Mouse (Mus musculus) ovary, postnatal 36 days (tissue): ENCODE results near the gene Anks1b.

Experiments used
- DNase-seq: peaks from one replicate; pipeline ENCODE4 v3.0.0; 2022; ENCODE audit warnings: low spot score, mixed read lengths

Anks1b gene

DNA sequence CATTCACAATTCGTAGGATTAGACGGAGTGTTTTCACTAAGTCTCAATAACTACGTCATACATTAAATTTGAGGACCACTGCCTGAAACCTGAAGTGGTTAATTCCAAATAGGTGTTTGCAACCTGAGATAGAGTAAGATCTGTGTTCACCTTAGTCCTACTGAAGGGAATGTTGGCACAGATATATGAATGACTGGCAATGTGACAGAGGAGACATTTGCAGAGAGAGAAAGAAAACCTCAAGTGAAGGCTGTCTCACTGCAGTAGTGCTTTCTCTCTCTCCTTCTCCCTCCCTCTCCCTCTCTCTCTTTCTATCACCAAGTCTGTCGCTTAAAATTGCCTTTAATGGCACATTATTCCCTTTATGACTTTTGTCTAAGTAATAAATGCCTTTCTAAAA is 101.1 kb downstream of the Anks1b start:
- no peak for DNase-seq

DNA sequence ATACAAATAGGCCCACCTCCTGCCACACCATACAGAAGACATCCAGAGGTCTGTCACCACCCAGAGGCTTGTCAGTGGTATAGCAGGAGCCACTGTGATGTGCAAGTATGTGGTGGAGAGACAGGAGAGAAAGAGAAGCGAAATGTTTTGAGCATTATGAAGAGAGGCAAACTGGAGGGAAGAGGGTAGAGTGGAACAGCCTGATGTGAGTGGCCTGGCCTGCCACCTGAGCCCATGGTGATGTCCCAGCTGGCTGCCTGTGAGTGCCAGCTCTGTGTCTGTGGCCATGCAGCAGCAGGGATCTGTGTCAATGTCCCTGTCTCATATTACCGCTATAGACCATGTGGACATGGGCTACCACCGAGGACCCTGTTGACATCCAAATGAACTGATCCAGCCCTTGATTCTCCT is 102.1 kb downstream of the Anks1b start:
- DNase-seq = no peak

- DNase-seq = no peak
Observed at GRCm38 (mm10) chr10:89976577-89976976, 103.3 kb downstream of the Anks1b start.

DNA sequence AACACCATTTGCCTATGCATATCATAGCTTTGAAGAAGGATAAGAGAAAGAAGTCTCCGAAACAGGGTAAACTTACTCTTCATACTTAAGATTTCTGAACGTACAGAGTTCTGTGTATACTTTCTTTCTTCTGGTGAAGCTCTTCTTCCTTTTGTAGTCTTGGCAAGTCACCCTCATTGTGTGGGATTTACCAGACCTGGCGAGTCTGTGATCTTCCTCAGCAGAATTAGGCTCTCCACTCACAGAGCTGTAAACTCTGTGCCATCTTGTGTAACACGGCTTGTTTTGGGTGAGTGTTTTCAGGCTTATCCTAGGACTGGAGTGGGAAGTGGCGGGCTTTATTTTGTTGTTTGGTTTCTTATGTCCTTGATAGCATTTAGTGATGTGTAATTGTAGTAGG is 120.9 kb downstream of the Anks1b start:
- no peak for DNase-seq

GRCm38 (mm10) chr10:89995621-89996428 is 122.5 kb downstream of the Anks1b start:
- DNase-seq = no peak

GRCm38 (mm10) chr10:90003980-90004729 is 130.8 kb downstream of the Anks1b start:
- no peak for DNase-seq

DNA sequence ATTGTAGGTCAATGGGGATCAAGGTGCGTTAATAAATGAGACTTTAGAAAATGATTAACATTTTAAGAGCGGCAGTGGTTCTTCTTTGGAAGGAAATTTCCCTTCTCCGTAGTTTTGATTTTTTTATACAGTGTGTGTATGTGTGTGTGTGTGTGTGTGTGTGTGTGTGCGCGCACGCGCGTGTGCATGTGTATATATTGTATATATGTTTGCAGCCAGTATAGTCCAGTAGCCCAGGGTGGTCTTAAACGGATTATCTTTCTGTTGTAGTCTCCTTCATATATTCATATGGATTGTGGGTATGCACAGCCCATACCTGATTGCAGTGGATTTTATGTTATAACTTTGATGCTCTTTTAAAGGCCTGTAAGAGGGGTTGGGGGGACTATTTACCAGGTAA is 131.6 kb downstream of the Anks1b start:
- no peak for DNase-seq

DNA sequence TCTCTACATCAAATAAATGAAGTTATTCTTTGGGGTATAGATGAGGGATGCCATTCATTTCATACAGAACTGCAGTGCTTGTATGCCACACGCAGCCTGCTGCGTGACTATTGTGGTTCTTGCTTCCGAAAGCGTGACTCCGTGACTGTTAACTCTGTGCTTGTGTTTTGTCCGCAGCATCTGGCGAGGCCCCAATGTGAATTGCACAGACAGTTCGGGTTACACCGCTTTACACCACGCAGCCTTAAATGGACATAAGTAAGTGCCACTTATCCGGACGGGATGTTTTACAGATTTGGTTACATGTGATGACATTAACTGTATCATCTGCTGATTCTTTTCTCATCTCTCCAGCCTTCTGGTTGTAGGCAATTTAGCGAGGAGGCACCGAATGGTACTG is 159.7 kb downstream of the Anks1b start:
- DNase-seq = no peak

DNA sequence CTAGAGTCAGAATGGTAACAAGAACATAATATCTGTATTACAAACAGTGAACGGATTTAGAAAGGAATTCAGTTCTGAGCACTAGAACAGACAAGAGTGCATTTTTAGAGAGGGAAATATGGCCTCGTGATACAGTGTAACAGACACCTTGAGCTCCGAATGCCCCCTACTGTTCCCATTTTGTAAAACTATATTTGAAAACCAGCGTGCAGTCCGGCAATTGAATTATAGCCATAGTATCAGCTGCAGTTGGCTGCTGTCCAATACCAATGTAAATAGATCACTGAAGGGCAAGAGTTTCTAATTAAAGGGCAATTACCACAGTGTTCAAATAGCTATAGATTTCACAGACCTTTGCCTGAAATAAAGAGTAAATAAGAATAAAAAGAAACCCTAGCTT is 170.0 kb downstream of the Anks1b start:
- no peak for DNase-seq

DNA sequence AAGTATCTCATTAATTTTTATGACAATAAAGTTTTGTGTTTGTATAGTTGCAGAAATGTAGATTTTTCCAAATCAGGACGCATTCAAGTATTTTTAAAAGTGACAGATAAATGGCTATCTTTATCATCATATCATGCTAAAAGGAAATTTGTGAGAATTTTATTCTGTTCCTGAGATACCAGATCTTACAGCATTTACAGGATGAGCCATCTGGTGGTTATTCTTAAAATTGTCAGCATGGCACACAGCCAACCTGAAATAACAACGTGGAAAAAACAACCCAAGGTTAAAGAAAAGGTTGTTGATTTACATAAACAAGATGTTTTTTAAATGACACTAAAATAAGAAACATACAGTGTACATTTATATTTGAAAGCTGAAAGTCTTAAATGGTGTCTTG is 170.5 kb downstream of the Anks1b start:
- DNase-seq = no peak

- DNase-seq = no peak
Observed at GRCm38 (mm10) chr10:90044229-90044628, 170.9 kb downstream of the Anks1b start.

DNA sequence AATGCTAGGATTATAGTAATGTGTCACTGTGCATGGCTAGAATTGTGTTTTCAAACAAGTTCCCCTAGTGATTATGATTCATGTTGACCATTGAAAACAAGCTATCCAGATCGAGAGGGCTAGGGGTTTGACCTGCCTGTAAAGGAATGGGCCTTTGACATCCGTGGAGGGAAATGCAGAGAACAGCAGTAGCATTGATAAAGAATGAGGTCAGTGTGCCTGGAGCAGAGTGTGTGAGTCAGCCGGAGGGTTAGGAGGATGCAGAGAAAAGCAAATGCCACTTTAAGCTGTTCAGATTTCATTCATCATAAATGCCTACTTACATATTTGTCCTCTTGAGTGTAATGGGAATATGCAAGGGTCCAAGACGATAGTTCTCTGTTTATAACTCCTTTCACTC is 195.3 kb downstream of the Anks1b start:
- no peak for DNase-seq

DNA sequence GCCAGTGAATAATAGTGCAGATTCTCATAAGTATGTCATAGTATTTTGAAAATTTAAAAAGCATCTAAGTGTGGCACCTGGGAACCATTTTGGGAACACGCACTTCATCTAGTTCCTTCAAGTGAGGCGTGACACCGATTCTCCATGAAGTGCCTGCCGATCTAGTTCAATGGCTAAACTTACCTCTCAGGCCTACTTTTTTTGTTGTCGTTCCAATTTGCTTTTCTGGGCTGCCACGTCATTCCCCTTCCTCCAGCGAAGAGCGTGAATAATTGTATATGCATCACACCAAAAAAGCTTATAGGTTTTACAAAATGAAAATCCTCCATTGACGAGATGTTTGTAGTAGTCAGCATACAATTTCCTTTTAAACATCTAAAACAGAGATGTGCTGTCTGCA is 204.6 kb downstream of the Anks1b start:
- DNase-seq = no peak

- no peak for DNase-seq
Observed at GRCm38 (mm10) chr10:90081151-90081550, 207.8 kb downstream of the Anks1b start.

DNA sequence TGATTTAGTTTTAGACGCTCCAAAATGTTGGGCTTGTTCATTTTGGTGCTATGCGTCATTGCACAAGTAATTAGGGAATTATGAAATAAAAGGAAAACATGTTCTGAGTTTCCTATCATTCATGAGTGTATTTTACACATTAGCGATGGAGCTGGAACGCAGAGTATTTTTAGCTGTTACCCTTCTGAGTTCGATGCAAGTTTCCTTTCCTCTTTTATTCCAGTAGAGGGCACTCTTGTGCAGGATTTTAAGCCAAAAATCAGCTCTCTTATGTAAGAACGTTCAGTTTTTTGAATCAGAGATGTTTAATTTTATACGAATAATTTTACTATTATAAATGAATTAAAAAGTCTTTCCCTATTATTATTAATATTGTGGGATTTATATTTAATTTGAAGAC is 208.3 kb downstream of the Anks1b start:
- no peak for DNase-seq

DNA sequence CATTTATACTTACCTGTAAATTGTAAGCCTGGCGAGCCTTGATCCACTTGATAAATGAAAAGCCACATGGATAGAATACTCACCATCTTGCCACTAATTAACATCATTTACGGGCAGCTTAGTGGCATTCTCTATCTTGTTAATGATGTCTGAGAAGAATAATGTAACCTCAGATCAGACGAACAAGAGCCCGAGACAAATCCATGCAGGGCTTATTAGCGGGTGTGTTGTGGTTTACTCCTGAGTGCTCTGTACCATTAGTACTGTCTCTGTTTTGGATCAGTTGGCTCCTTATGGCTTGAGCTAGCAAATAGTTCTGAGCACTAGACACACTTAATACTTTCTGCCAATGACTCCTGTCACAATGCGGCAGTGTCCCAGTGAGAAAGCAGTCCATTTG is 220.6 kb downstream of the Anks1b start:
- no peak for DNase-seq

DNA sequence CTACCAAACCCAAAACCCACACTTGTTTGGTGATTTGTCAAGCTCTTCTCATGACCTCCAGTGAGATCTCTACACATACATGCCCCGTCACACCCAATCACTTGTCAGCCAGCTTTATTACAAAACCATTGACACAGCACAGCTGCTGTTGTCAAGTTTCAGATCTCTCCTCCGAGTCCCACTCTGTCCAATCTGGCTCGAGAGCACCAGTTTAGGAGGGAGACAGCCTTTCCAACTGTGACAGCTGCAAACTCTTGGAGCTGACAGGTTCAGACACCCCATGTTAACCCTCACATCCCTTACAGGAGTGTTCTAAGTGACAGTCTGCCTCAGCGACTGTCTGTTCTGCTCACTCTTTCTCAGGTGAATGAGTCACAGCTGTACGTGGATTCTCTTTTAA is 239.4 kb downstream of the Anks1b start:
- no peak for DNase-seq

DNA sequence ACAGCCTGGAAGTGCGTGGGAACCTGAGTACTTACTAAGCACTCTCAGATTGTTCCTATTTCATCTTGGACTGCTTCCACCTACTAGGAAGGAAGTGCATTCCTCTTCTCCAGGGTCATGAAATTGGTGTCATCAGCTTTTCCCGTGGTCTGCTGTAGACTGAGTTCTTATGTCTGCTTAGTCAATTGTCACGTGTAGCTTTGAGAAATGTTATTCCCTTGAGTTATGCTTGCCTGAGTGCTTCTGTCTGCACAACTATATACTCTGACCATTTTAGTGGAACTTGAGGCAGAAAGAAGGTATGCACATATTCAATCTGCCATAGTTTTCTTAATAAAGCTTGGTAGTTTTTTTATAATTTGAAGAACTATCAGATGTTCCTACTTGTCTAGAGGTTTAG is 243.6 kb downstream of the Anks1b start:
- no peak for DNase-seq

- no peak for DNase-seq
Observed at GRCm38 (mm10) chr10:90117836-90118235, 244.5 kb downstream of the Anks1b start.

DNA sequence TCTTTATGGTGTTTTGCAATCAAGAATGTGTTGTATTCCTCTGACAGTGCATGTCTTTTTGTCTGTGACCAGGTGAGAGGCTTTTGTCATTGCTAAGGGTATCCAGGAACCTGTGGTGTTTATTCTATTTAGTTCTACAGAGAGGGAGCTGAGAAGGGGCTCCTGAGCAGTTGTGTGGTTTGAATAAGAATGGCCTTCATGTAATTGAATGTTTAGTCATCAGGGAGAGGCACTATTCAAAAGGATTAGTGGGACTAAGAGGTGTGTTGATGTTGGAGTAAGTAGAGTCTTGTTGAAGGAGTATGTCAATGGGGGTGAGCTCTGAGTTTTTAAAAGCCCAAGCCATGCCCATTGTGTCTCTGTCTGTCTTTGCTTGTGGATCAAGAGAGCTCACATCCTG is 264.2 kb downstream of the Anks1b start:
- DNase-seq = no peak

- no peak for DNase-seq
Observed at GRCm38 (mm10) chr10:90140947-90141346, 267.6 kb downstream of the Anks1b start.

- DNase-seq = no peak
Observed at GRCm38 (mm10) chr10:90144444-90144843, 271.1 kb downstream of the Anks1b start.

DNA sequence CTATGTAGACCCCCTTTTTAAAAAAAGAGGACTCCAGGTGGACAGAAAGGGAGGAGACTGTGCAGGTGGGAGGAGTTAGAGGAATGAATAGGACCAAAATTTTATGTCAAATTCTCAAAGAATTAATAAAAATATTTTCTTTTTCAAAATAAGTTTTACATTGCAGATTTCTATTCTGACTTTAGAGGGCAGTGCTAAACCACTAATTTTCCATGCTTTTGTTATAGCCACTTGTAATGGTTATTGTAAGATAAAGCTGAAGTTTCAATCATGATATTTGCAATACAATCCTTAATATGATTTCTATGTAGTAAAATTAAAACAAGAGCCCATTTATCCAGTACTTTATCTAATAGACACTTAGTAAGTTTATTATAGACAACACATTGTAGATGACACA is 278.2 kb downstream of the Anks1b start:
- DNase-seq = no peak
